Mouse (Mus musculus) heart, postnatal 0 days (tissue): ENCODE measurements at regions not wholly inside any gene's neighbourhood (a gene's known extent, or its start where the extent isn't known, plus 50 kb on each side); places are given as distances from the start of the nearest gene placed in this dataset.
A peak's percentile ranks its signal among the peaks of the same experiment; 100 is the strongest.

Experiments used
- ATAC-seq: fragments of 200-750 bp; cut with Nextera tagmentation; 2 replicates; pipeline ENCODE4 v1.8.0; 2017; ENCODE audit warnings: low read depth, moderate number of reproducible peaks, moderate library complexity; ENCODE audit not compliant: insufficient read depth
- DNase-seq: peaks from one replicate; pipeline ENCODE4 v3.0.0-alpha.2; 2016; ENCODE audit warnings: low spot score
- H3K27ac ChIP-seq: fragments of 300-500 bp; sonication (generic); 2 replicates; pipeline ENCODE4 v1.5.1; 2014; ENCODE audit warnings: low read depth, mild to moderate bottlenecking
- H3K27me3 ChIP-seq: fragments of 300-500 bp; sonication (generic); 2 replicates; pipeline ENCODE4 v1.6.1; 2014; ENCODE audit warnings: low read length, mixed read lengths; ENCODE audit not compliant: control insufficient read depth, insufficient read depth
- H3K36me3 ChIP-seq: fragments of 300-500 bp; sonication (generic); replicated peaks from 2 replicates; pipeline ENCODE4 v1.6.1; 2014; ENCODE audit warnings: low read length, mixed read lengths; ENCODE audit not compliant: control insufficient read depth, insufficient read depth
- H3K4me1 ChIP-seq: fragments of 300-500 bp; sonication (generic); 2 replicates; pipeline ENCODE4 v1.6.1; 2014; ENCODE audit warnings: antibody characterized with exemption; ENCODE audit not compliant: control insufficient read depth, insufficient read depth
- H3K4me2 ChIP-seq: fragments of 300-500 bp; sonication (generic); 2 replicates; pipeline ENCODE4 v1.6.1; 2014; ENCODE audit warnings: low read depth, mild to moderate bottlenecking, low read length, moderate library complexity
- H3K4me3 ChIP-seq: fragments of 300-500 bp; sonication (generic); 2 replicates; pipeline ENCODE4 v1.5.1; 2014; ENCODE audit warnings: low read depth, low read length
- H3K9ac ChIP-seq: fragments of 300-500 bp; sonication (generic); replicated peaks from 2 replicates; pipeline ENCODE4 v1.6.1; 2014; ENCODE audit warnings: low read depth, low read length, mixed read lengths
- H3K9me3 ChIP-seq: fragments of 300-500 bp; sonication (generic); replicated peaks from 2 replicates; pipeline ENCODE4 v1.6.1; 2016; ENCODE audit warnings: low read length; ENCODE audit not compliant: control insufficient read depth
- CTCF ChIP-seq: IDR thresholded peaks from 2 replicates; pipeline ENCODE4 v1.5.1; 2016; ENCODE audit warnings: antibody characterized with exemption, control low read depth, low read depth
- EP300 ChIP-seq: IDR thresholded peaks from 2 replicates; pipeline ENCODE4 v1.6.1; 2016; ENCODE audit warnings: antibody characterized with exemption, low read depth
- WGBS: fragments of 180-500 bp; shearing (Covaris S2); extraction: QIAGEN DNeasy Blood & Tissue Kit; methylation state at CpG from one replicate; pipeline ENCODE4 v1.1.7; 2014; 5-methylcytosine and 5-hydroxymethylcytosine counted together

DNA sequence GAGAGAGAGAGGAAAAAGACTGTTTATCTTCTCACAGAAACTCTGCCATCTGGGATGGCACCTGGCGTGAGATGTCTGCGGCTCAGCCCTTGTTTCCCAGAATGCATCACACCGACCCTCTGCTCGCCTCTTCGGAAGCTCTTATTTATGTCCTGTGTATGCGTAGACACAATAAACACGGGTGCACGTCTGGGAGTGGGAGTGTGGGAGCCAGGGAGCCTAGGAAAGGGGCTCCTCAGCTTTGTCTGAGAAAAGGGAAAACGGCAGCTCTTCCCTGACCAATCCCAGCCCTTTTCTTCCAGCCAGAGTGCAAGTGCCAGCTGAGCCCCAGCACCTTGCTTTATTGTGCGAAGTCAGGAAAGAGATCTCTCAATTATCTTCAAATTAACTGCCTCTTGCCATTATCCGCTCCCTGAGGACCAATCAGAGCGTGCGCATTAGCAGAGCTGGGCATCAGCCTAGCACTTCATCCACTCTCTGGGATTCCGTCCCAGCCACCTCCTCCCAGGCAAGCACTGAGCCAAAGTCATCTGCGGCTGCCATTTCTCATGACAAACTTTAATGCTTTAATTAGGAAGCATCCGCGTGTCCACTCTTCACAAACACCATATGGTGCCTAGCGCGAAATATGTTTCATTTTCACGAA lies 63.8 kb upstream of the Gm10260 start:
- Histone ChIP-seq H3K4me2 (peak overlapping the region; percentile 45), H3K4me3 (no peak overlapping the region), H3K9ac (no peak overlapping the region), H3K36me3 (no peaks in the 10 kb centered on the region), H3K27ac (no peak overlapping the region), H3K4me1 (no peaks in the 10 kb centered on the region), H3K27me3 (no peaks in the 10 kb centered on the region), H3K9me3 (no peaks in the 10 kb centered on the region)
- TF ChIP-seq CTCF (no peak), EP300 (no peak)
- 60% methylated on average over 20 of the region's 20 CpGs for WGBS
- DNase-seq, result no peak
- no peak for ATAC-seq

DNA sequence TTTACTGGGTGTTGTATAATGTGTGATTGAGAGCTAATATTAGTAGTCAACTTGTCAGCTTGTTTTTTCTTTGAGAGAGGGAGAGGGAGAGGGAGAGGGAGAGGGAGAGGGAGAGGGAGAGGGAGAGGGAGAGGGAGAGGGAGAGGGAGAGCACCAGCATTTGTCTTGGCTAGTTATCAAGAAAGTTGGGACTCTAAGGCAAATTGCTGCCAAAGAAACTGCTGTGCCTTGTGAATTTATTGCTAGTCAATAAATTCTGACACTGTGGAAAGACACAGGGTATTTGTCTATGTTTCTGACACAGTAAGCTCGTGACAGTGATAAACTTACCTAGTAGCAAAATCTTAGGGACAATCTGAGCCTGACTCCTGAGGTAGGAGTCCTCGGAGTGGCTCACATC lies 61.2 kb upstream of the Gm10260 start:
- TF ChIP-seq CTCF (no peak), EP300 (no peak)
- no peak for ATAC-seq

GRCm38 (mm10) chr13:97821011-97821410 lies 60.6 kb upstream of the Gm10260 start:
- TF ChIP-seq CTCF (no peak), EP300 (no peak)
- no peaks in the 10 kb centered on the region for H3K4me1 ChIP-seq
- DNase-seq (no peak), ATAC-seq (no peak)
- H3K4me3 ChIP-seq, result no peak overlapping the region
- H3K9ac ChIP-seq, result no peak overlapping the region
- no peaks in the 10 kb centered on the region for H3K36me3 ChIP-seq
- H3K4me2 ChIP-seq, result no peak overlapping the region
- H3K27ac ChIP-seq, result no peak overlapping the region
- WGBS, result 74% methylated on average over 3 of the region's 3 CpGs
- no peaks in the 10 kb centered on the region for H3K9me3 ChIP-seq
- no peaks in the 10 kb centered on the region for H3K27me3 ChIP-seq

More for the DNA sequence above, 61.2 kb upstream of the Gm10260 start:
- Histone ChIP-seq H3K27me3 (no peaks in the 10 kb centered on the region), H3K9me3 (no peaks in the 10 kb centered on the region), H3K27ac (no peak overlapping the region), H3K4me1 (no peaks in the 10 kb centered on the region), H3K9ac (no peak overlapping the region), H3K4me2 (no peak overlapping the region), H3K4me3 (no peak overlapping the region), H3K36me3 (no peaks in the 10 kb centered on the region)
- no peak for DNase-seq
- 65% methylated on average over 2 of the region's 2 CpGs for WGBS

- H3K27ac ChIP-seq, result no peak overlapping the region
- H3K27me3 ChIP-seq, result no peaks in the 10 kb centered on the region
- no peak overlapping the region for H3K9ac ChIP-seq
- ATAC-seq (no peak; the same call in 1 of the 2 replicates), DNase-seq (no peak)
- no peak for TF ChIP-seq EP300
- TF ChIP-seq CTCF, result no peak
- no peaks in the 10 kb centered on the region for H3K9me3 ChIP-seq
- H3K4me2 ChIP-seq, result no peak overlapping the region
- H3K4me1 ChIP-seq, result no peaks in the 10 kb centered on the region
- H3K36me3 ChIP-seq, result no peaks in the 10 kb centered on the region
- H3K4me3 ChIP-seq, result no peak overlapping the region
- WGBS, result 84% methylated on average over 8 of the region's 8 CpGs
Measured at GRCm38 (mm10) chr13:97820401-97820800, 60.0 kb upstream of the Gm10260 start.

GRCm38 (mm10) chr13:97819036-97819435 lies 58.6 kb upstream of the Gm10260 start:
- no peak for TF ChIP-seq EP300
- TF ChIP-seq CTCF, result no peak
- 85% methylated on average over 9 of the region's 9 CpGs for WGBS
- no peaks in the 10 kb centered on the region for H3K27me3 ChIP-seq
- no peak for DNase-seq
- no peak overlapping the region for H3K4me2 ChIP-seq
- no peak for ATAC-seq
- no peaks in the 10 kb centered on the region for H3K4me1 ChIP-seq
- H3K9ac ChIP-seq, result no peak overlapping the region
- H3K4me3 ChIP-seq, result no peak overlapping the region
- H3K27ac ChIP-seq, result no peak overlapping the region
- H3K36me3 ChIP-seq, result no peaks in the 10 kb centered on the region
- H3K9me3 ChIP-seq, result no peaks in the 10 kb centered on the region

- TF ChIP-seq CTCF, result no peak
- no peak for TF ChIP-seq EP300
- Histone ChIP-seq H3K9ac (no peak overlapping the region), H3K27ac (no peak overlapping the region), H3K27me3 (no peaks in the 10 kb centered on the region), H3K36me3 (no peaks in the 10 kb centered on the region), H3K4me1 (no peaks in the 10 kb centered on the region), H3K4me3 (no peak overlapping the region), H3K4me2 (no peak overlapping the region), H3K9me3 (no peaks in the 10 kb centered on the region)
- WGBS, result 77% methylated on average over 3 of the region's 3 CpGs
- ATAC-seq (no peak), DNase-seq (no peak)
Measured at GRCm38 (mm10) chr13:97816923-97817322, 56.5 kb upstream of the Gm10260 start.
